Mouse (Mus musculus): ENCODE results near the gene Cdh20. TPM values are rescaled to one million over a fixed set of nuclear protein-coding genes. Genes with fewer than 3 reads are reported as not detected.

Cdh20 gene
- 0.47 and 0.97 TPM in 2 replicates for polyA plus RNA-seq (2014; fragmentation: Nextera tagmentation; extraction: Ambion mirVana)

DNA sequence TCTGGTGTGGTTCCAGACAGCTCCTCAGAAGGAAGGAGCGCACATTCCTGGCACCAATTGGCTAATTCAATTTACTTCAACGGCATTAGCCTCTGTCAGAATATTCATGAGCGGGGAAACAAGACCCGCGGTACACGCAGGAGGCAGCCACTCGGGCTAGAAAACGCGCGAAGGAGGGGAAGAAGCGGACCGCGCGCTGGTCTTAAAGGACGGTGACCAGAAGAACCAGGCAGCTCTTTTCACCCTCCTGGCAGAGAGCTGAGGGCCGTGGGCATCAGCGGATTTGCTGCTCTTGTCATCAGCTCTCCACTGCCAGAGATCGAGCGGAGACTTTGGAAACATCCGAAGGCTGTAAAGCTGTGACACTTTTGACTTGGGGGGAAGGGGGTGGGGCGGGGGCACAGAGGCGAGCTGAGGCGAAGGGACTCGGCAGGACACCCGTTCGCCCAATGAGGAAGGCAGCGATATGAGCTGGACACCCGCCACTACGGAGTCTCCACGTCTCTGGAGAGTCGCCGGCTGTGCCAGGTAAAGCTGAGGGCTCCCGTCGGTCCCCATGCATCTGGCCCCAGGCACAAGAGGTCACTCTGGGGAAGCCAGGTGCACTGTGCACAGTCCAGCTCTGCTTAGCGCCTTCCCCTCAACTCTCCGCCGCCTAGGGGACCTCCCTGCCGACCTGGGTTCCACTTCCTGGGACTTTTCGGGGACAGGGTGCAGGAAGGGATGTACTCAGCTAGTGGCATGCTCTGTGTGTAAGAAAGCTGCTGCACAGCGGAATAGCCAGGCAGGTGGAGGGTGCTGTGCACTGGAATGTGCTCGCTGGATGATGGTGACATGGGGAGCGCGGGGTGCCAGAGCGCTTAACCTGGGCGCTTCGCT is at the start of gene Cdh20:
Gene Cdh20, plus strand, starts transcription at position 159 of the 879 bp plus-strand sequence.
- ATAC-seq (ENCODE audit: low FRiP score) (peak; percentile 75), DNase-seq (ENCODE audit: low spot score) (peak; percentile 67)
- H3K27ac ChIP-seq (ENCODE audit: low read depth, low read length): no peak within 1 kb of the TSS
- H3K9me3 ChIP-seq (ENCODE audit: control insufficient read depth, low read length): no peaks in the 10 kb centered on the region
- peak within 1 kb of the TSS; percentile 68 for H3K9ac ChIP-seq (ENCODE audit: low read depth, low read length)
- peak within 1 kb of the TSS; percentile 43 for H3K4me3 ChIP-seq (ENCODE audit: low read depth, low read length)
- H3K4me1 ChIP-seq (replicated peaks; ENCODE audit: control insufficient read depth, insufficient read depth, low read length): no peaks in the 10 kb centered on the region
- WGBS: under 1% methylated on average over 44 of the region's 46 CpGs
- peak within 1 kb of the TSS; percentile 85 for H3K4me2 ChIP-seq (replicated peaks; ENCODE audit: low read depth, low read length)
- 0 out of 2 replicates have a peak, but pooled peaks cover 3% of the 10 kb centered on the region for H3K27me3 ChIP-seq (ENCODE audit: control insufficient read depth, insufficient read depth, low read length)
- H3K36me3 ChIP-seq (ENCODE audit: control insufficient read depth, insufficient read depth, low read length): no peaks in the 10 kb centered on the region

DNA sequence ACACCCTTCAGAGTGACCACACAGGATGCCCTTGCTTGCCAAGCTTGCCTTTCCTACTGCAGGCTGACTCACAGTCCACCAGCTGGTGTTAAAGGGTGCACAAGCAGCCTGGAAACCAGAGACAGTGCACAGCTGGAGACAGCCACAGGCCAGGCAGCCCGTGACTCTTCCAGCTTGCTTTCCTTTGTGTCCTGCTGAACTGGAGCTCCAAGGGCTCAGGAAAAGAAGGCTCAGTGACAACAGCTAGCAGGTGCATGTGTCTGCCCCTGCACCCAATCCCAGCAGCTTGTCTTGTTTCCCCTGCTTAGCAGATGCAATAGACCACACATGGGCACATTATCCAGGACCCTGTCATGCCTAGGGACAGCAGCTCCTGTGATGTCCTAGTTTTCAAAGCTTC is 21.5 kb upstream of the Cdh20 start:
- no peaks in the 10 kb centered on the region for H3K36me3 ChIP-seq (ENCODE audit: control insufficient read depth, insufficient read depth, low read length)
- 5% methylated on average over 1 of the region's 1 CpGs for WGBS
- no peak overlapping the region for H3K4me3 ChIP-seq (ENCODE audit: low read depth, low read length)
- H3K9ac ChIP-seq (ENCODE audit: low read depth, low read length): no peak overlapping the region
- H3K27ac ChIP-seq (ENCODE audit: low read depth, low read length): 0 out of 2 replicates have a peak overlapping the region, but pooled peaks have one; percentile 2
- ATAC-seq (ENCODE audit: low FRiP score) (peak; percentile 88), DNase-seq (ENCODE audit: low spot score) (peak; percentile 40)
- no peaks in the 10 kb centered on the region for H3K4me1 ChIP-seq (replicated peaks; ENCODE audit: control insufficient read depth, insufficient read depth, low read length)
- H3K9me3 ChIP-seq (ENCODE audit: control insufficient read depth, low read length): no peaks in the 10 kb centered on the region
- H3K4me2 ChIP-seq (replicated peaks; ENCODE audit: low read depth, low read length): no peak overlapping the region
- H3K27me3 ChIP-seq (ENCODE audit: control insufficient read depth, insufficient read depth, low read length): no peaks in the 10 kb centered on the region

DNA sequence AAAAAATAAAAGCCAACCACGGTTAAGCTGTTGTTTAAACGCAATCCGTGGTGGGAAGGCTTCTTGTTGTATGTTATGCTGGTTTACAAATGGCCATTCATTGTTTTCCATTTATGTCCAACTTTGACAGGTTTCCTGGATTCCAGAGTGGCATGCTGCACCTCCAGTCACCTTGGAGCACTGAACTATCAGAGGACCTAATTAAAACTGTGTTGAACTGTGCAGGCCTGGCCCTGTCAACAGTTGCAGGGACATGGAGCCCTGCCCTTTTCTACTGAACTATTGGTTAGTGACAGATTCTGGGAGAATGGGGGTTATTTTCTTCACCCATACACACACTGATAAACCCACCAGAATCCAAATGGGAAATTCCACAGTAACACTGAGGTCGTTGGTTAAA is 20.9 kb upstream of the Cdh20 start:
- no peaks in the 10 kb centered on the region for H3K27me3 ChIP-seq (ENCODE audit: control insufficient read depth, insufficient read depth, low read length)
- H3K4me3 ChIP-seq (ENCODE audit: low read depth, low read length): no peak overlapping the region
- WGBS: 63% methylated on average over 4 of the region's 4 CpGs
- H3K4me2 ChIP-seq (replicated peaks; ENCODE audit: low read depth, low read length): no peak overlapping the region
- no peaks in the 10 kb centered on the region for H3K4me1 ChIP-seq (replicated peaks; ENCODE audit: control insufficient read depth, insufficient read depth, low read length)
- H3K27ac ChIP-seq (ENCODE audit: low read depth, low read length): no peak overlapping the region
- DNase-seq (ENCODE audit: low spot score): no peak
- H3K9ac ChIP-seq (ENCODE audit: low read depth, low read length): no peak overlapping the region
- H3K36me3 ChIP-seq (ENCODE audit: control insufficient read depth, insufficient read depth, low read length): no peaks in the 10 kb centered on the region
- H3K9me3 ChIP-seq (ENCODE audit: control insufficient read depth, low read length): no peaks in the 10 kb centered on the region
- ATAC-seq (ENCODE audit: low FRiP score): no peak

DNA sequence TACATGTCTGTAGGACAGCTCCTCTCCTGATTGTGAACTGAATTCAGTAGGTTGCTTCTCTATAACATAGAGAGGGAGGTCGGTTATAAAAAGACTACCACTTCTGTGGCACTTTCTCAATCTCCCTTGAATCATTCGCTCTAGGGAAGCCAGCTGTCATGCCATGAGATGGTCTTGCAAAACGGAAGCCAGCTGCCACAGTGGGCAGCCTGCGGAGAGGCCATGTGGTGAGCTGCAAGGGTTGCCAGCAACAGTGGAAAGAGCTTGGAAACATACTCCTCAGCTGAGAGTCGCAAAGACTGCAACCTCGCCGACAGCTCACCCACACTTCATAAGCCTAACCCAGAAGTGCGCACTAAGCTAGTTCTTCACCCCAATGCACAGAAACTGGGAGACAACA is 13.8 kb upstream of the Cdh20 start:
- DNase-seq (ENCODE audit: low spot score): no peak
- no peaks in the 10 kb centered on the region for H3K9me3 ChIP-seq (ENCODE audit: control insufficient read depth, low read length)
- H3K4me2 ChIP-seq (replicated peaks; ENCODE audit: low read depth, low read length): no peak overlapping the region
- no peak overlapping the region for H3K27ac ChIP-seq (ENCODE audit: low read depth, low read length)
- no peaks in the 10 kb centered on the region for H3K36me3 ChIP-seq (ENCODE audit: control insufficient read depth, insufficient read depth, low read length)
- ATAC-seq (ENCODE audit: low FRiP score): no peak
- no peak overlapping the region for H3K9ac ChIP-seq (ENCODE audit: low read depth, low read length)
- 70% methylated on average over 8 of the region's 8 CpGs for WGBS
- H3K4me1 ChIP-seq (replicated peaks; ENCODE audit: control insufficient read depth, insufficient read depth, low read length): no peaks in the 10 kb centered on the region
- no peak overlapping the region for H3K4me3 ChIP-seq (ENCODE audit: low read depth, low read length)
- no peaks in the 10 kb centered on the region for H3K27me3 ChIP-seq (ENCODE audit: control insufficient read depth, insufficient read depth, low read length)

DNA sequence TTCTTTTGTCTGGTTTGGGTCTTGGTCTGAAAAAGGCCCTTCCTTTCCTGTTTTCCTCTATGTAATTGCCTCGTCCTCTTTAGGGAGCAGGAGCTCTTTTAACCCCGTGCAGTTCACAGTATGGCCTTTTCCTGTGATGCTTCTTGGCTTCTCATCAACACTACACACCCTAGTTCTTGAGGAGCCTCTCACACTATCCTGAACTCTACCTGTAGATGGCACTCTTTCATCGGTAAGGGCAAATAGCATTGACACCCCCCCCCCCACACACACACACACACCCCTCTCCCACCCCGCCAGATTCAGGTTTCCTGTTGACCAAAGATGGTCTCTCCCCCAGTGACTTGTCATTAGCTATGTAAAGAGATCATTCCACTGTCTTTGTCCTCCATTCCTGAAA is 12.4 kb upstream of the Cdh20 start:
- Histone ChIP-seq H3K27ac (ENCODE audit: low read depth, low read length) (no peak overlapping the region), H3K4me3 (ENCODE audit: low read depth, low read length) (no peak overlapping the region), H3K36me3 (ENCODE audit: control insufficient read depth, insufficient read depth, low read length) (no peaks in the 10 kb centered on the region), H3K27me3 (ENCODE audit: control insufficient read depth, insufficient read depth, low read length) (no peaks in the 10 kb centered on the region), H3K4me2 (replicated peaks; ENCODE audit: low read depth, low read length) (no peak overlapping the region), H3K9ac (ENCODE audit: low read depth, low read length) (no peak overlapping the region), H3K9me3 (ENCODE audit: control insufficient read depth, low read length) (no peaks in the 10 kb centered on the region), H3K4me1 (replicated peaks; ENCODE audit: control insufficient read depth, insufficient read depth, low read length) (no peaks in the 10 kb centered on the region)
- no peak for ATAC-seq (ENCODE audit: low FRiP score)
- WGBS: 48% methylated on average over 4 of the region's 4 CpGs
- no peak for DNase-seq (ENCODE audit: low spot score)

DNA sequence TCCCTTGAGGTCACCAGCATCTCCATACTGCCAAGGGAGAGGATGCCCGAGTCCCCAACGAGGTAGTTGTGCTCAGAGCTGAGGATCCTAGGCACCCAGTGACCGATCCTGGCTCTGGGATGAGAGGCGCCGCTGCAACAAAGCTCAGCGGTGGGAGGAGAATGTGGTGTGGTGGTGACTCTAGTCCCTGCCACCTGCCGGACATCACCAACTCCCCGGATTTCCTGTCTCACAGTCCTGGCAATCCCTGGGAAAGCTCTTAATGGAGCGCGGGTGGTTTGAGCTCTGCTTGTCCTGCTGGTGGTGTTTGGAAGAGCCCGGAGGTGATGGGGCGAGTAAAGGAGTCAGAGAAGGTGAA is 900 bp downstream of the Cdh20 start:
- H3K27me3 ChIP-seq (ENCODE audit: control insufficient read depth, insufficient read depth, low read length): 0 out of 2 replicates have a peak, but pooled peaks cover 3% of the 10 kb centered on the region
- no peaks in the 10 kb centered on the region for H3K9me3 ChIP-seq (ENCODE audit: control insufficient read depth, low read length)
- peak overlapping the region; percentile 68 for H3K9ac ChIP-seq (ENCODE audit: low read depth, low read length)
- H3K4me1 ChIP-seq (replicated peaks; ENCODE audit: control insufficient read depth, insufficient read depth, low read length): no peaks in the 10 kb centered on the region
- 2% methylated on average over 12 of the region's 12 CpGs for WGBS
- H3K4me3 ChIP-seq (ENCODE audit: low read depth, low read length): peak overlapping the region; percentile 43
- DNase-seq (ENCODE audit: low spot score) (no peak), ATAC-seq (ENCODE audit: low FRiP score) (peak; percentile 67)
- no peak overlapping the region for H3K27ac ChIP-seq (ENCODE audit: low read depth, low read length)
- H3K36me3 ChIP-seq (ENCODE audit: control insufficient read depth, insufficient read depth, low read length): no peaks in the 10 kb centered on the region
- H3K4me2 ChIP-seq (replicated peaks; ENCODE audit: low read depth, low read length): peak overlapping the region; percentile 85

DNA sequence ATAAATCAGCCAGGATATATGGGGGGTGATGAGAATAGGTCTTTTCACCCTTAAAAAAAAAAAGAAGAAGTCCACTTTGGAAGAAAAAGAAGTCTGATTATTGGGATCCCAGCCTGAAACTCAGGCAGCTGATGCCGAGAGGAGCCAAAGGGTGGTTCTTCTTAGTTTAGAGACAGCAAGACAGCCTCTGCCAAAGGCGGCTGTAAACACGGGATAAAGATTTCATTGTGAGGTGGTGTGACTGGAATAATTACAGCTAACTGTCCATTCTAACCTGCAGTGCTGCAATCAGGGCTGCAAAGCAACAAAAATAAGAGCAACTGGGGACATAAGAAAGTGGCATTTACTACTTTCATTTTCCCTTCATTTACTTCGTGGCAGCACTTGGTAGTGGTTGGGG is 3.6 kb downstream of the Cdh20 start:
- H3K4me3 ChIP-seq (ENCODE audit: low read depth, low read length): no peak overlapping the region
- no peaks in the 10 kb centered on the region for H3K36me3 ChIP-seq (ENCODE audit: control insufficient read depth, insufficient read depth, low read length)
- 0 out of 2 replicates have a peak, but pooled peaks cover 3% of the 10 kb centered on the region for H3K27me3 ChIP-seq (ENCODE audit: control insufficient read depth, insufficient read depth, low read length)
- WGBS: 83% methylated on average over 4 of the region's 4 CpGs
- ATAC-seq (ENCODE audit: low FRiP score) (no peak), DNase-seq (ENCODE audit: low spot score) (no peak)
- no peaks in the 10 kb centered on the region for H3K9me3 ChIP-seq (ENCODE audit: control insufficient read depth, low read length)
- H3K9ac ChIP-seq (ENCODE audit: low read depth, low read length): no peak overlapping the region
- no peak overlapping the region for H3K27ac ChIP-seq (ENCODE audit: low read depth, low read length)
- no peaks in the 10 kb centered on the region for H3K4me1 ChIP-seq (replicated peaks; ENCODE audit: control insufficient read depth, insufficient read depth, low read length)
- H3K4me2 ChIP-seq (replicated peaks; ENCODE audit: low read depth, low read length): no peak overlapping the region

DNA sequence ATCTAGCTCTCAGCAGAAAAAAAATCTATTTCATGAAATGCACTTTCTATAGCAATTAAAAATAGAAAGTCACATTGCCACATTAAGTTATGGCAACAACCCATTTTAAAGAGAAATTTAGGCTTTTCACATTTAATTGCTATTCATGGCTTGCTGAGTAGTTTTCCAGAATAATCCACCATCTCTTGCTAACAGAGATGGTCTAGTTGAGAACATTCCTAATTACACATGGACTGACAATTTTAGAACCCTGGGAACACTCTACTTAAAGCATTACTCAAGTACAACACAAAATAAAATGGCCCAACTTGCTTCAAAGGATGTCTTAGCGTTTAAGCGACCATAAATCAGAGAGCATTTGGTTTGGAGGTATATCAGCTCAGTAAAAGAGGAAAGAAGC is 4.9 kb downstream of the Cdh20 start:
- H3K4me2 ChIP-seq (replicated peaks; ENCODE audit: low read depth, low read length): no peak overlapping the region
- ATAC-seq (ENCODE audit: low FRiP score) (no peak), DNase-seq (ENCODE audit: low spot score) (no peak)
- H3K9ac ChIP-seq (ENCODE audit: low read depth, low read length): no peak overlapping the region
- no peaks in the 10 kb centered on the region for H3K9me3 ChIP-seq (ENCODE audit: control insufficient read depth, low read length)
- WGBS: 98% methylated on average over 2 of the region's 2 CpGs
- H3K27ac ChIP-seq (ENCODE audit: low read depth, low read length): no peak overlapping the region
- H3K27me3 ChIP-seq (ENCODE audit: control insufficient read depth, insufficient read depth, low read length): 0 out of 2 replicates have a peak, but pooled peaks cover 3% of the 10 kb centered on the region
- no peak overlapping the region for H3K4me3 ChIP-seq (ENCODE audit: low read depth, low read length)
- no peaks in the 10 kb centered on the region for H3K36me3 ChIP-seq (ENCODE audit: control insufficient read depth, insufficient read depth, low read length)
- no peaks in the 10 kb centered on the region for H3K4me1 ChIP-seq (replicated peaks; ENCODE audit: control insufficient read depth, insufficient read depth, low read length)

DNA sequence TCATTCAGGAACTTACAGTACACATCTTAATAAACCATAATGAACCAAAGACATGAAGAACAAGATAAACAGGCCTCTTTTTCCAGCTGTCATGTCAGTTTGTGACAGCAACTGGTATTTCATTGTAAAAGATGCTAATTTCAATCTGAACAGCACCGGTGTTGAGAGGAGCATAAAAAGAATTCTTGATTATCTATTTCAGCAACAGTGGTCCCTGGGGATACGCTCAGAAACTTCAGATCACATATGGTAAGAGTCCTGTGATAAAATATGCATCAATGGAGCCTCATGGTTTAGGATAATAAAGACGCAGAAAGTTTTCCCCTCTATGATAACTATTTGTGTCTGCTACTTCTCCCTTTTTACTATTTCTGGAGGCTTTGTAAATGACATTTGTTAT is 25.2 kb downstream of the Cdh20 start:
- no peak overlapping the region for H3K27ac ChIP-seq (ENCODE audit: low read depth, low read length)
- H3K9ac ChIP-seq (ENCODE audit: low read depth, low read length): no peak overlapping the region
- H3K4me1 ChIP-seq (replicated peaks; ENCODE audit: control insufficient read depth, insufficient read depth, low read length): no peaks in the 10 kb centered on the region
- H3K9me3 ChIP-seq (ENCODE audit: control insufficient read depth, low read length): no peaks in the 10 kb centered on the region
- no peaks in the 10 kb centered on the region for H3K27me3 ChIP-seq (ENCODE audit: control insufficient read depth, insufficient read depth, low read length)
- no peaks in the 10 kb centered on the region for H3K36me3 ChIP-seq (ENCODE audit: control insufficient read depth, insufficient read depth, low read length)
- DNase-seq (ENCODE audit: low spot score) (peak; percentile 8), ATAC-seq (ENCODE audit: low FRiP score) (peak; percentile 48)
- no peak overlapping the region for H3K4me3 ChIP-seq (ENCODE audit: low read depth, low read length)
- 74% methylated on average over 3 of the region's 3 CpGs for WGBS
- H3K4me2 ChIP-seq (replicated peaks; ENCODE audit: low read depth, low read length): no peak overlapping the region
